Mouse (Mus musculus) limb, embryonic 11.5 days (tissue): ENCODE measurements at regions not wholly inside any gene's neighbourhood (a gene's known extent, or its start where the extent isn't known, plus 50 kb on each side); places are given as distances from the start of the nearest gene placed in this dataset.
A peak's percentile ranks its signal among the peaks of the same experiment; 100 is the strongest.

ENCODE experiments used
- ATAC-seq: fragments of 200-750 bp; cut with Nextera tagmentation; 2 replicates; pipeline ENCODE4 v1.8.0; 2017; ENCODE audit warnings: low read depth; ENCODE audit not compliant: insufficient number of reproducible peaks, low FRiP score, low TSS enrichment
- DNase-seq: peaks from one replicate; pipeline ENCODE4 v3.0.0-alpha.2; 2015; ENCODE audit warnings: low spot score
- H3K27ac ChIP-seq: fragments of 300-500 bp; sonication (generic); replicated peaks from 2 replicates; pipeline ENCODE4 v1.5.1; 2014; ENCODE audit warnings: low read depth, mild to moderate bottlenecking, low read length
- H3K27me3 ChIP-seq: fragments of 300-500 bp; sonication (generic); 2 replicates; pipeline ENCODE4 v1.6.1; 2014; ENCODE audit warnings: mild to moderate bottlenecking, low read length, mixed read lengths; ENCODE audit not compliant: control insufficient read depth, insufficient read depth
- H3K36me3 ChIP-seq: fragments of 300-500 bp; sonication (generic); 2 replicates; pipeline ENCODE4 v1.6.1; 2014; ENCODE audit warnings: mild to moderate bottlenecking, low read length, moderate library complexity, mixed read lengths; ENCODE audit not compliant: control insufficient read depth, insufficient read depth
- H3K4me1 ChIP-seq: fragments of 300-500 bp; sonication (generic); 2 replicates; pipeline ENCODE4 v1.6.1; 2014; ENCODE audit warnings: low read length, mixed read lengths; ENCODE audit not compliant: control insufficient read depth, insufficient read depth
- H3K4me2 ChIP-seq: fragments of 300-500 bp; sonication (generic); 2 replicates; pipeline ENCODE4 v1.6.1; 2014; ENCODE audit warnings: low read depth, mild to moderate bottlenecking, moderate library complexity; ENCODE audit not compliant: severe bottlenecking
- H3K4me3 ChIP-seq: fragments of 300-500 bp; sonication (generic); 2 replicates; pipeline ENCODE4 v1.5.1; 2014; ENCODE audit warnings: low read depth, low read length
- H3K9ac ChIP-seq: fragments of 300-500 bp; sonication (generic); 2 replicates; pipeline ENCODE4 v1.6.1; 2014; ENCODE audit warnings: mild to moderate bottlenecking, low read length
- H3K9me3 ChIP-seq: fragments of 300-500 bp; sonication (generic); 2 replicates; pipeline ENCODE4 v1.6.1; 2016; ENCODE audit warnings: low read length; ENCODE audit not compliant: control insufficient read depth
- WGBS: fragments of 180-500 bp; shearing (Covaris S2); extraction: QIAGEN DNeasy Blood & Tissue Kit; methylation state at CpG from one replicate; pipeline ENCODE4 v1.1.7; 2014; 5-methylcytosine and 5-hydroxymethylcytosine counted together

GRCm38 (mm10) chr8:26747241-26747972 is 229.7 kb upstream of the Zfp703 start:
- H3K27ac ChIP-seq = no peak overlapping the region

GRCm38 (mm10) chr8:26748161-26748971 is 228.8 kb upstream of the Zfp703 start:
- Histone ChIP-seq H3K27ac (no peak overlapping the region), H3K9me3 (no peaks in the 10 kb centered on the region), H3K4me3 (no peak overlapping the region), H3K27me3 (no peaks in the 10 kb centered on the region; the same call in 1 of the 2 replicates), H3K4me2 (no peak overlapping the region), H3K4me1 (peaks cover 12% of the 10 kb centered on the region), H3K36me3 (no peaks in the 10 kb centered on the region), H3K9ac (no peak overlapping the region)
- peak; percentile 46 for ATAC-seq
- peak; percentile 52 for DNase-seq
- 34% methylated on average over 12 of the region's 14 CpGs for WGBS

More at GRCm38 (mm10) chr8:26747241-26747972, 229.7 kb upstream of the Zfp703 start:
- Histone ChIP-seq H3K9ac (no peak overlapping the region), H3K9me3 (no peaks in the 10 kb centered on the region), H3K4me3 (no peak overlapping the region), H3K4me1 (peaks cover 12% of the 10 kb centered on the region), H3K27me3 (no peaks in the 10 kb centered on the region; the same call in 1 of the 2 replicates), H3K36me3 (no peaks in the 10 kb centered on the region), H3K4me2 (peak overlapping the region; percentile 16; the same call in 1 of the 2 replicates)
- WGBS = 17% methylated on average over 19 of the region's 19 CpGs
- ATAC-seq (no peak), DNase-seq (peak; percentile 56)

GRCm38 (mm10) chr8:26748972-26749291 is 228.2 kb upstream of the Zfp703 start:
- no peak overlapping the region for H3K4me2 ChIP-seq
- H3K27me3 ChIP-seq = no peaks in the 10 kb centered on the region; the same call in 1 of the 2 replicates
- no peak overlapping the region for H3K9ac ChIP-seq
- no peaks in the 10 kb centered on the region for H3K9me3 ChIP-seq
- DNase-seq (no peak), ATAC-seq (no peak)
- no peaks in the 10 kb centered on the region for H3K36me3 ChIP-seq
- H3K4me3 ChIP-seq = no peak overlapping the region
- WGBS = 78% methylated on average over 1 of the region's 1 CpGs
- peaks cover 12% of the 10 kb centered on the region for H3K4me1 ChIP-seq
- no peak overlapping the region for H3K27ac ChIP-seq

GRCm38 (mm10) chr8:26750120-26750519 is 227.0 kb upstream of the Zfp703 start:
- WGBS = 96% methylated on average over 1 of the region's 1 CpGs
- Histone ChIP-seq H3K27ac (no peak overlapping the region), H3K4me2 (no peak overlapping the region), H3K4me3 (no peak overlapping the region), H3K9me3 (no peaks in the 10 kb centered on the region), H3K36me3 (no peaks in the 10 kb centered on the region), H3K4me1 (peaks cover 12% of the 10 kb centered on the region), H3K9ac (no peak overlapping the region), H3K27me3 (no peaks in the 10 kb centered on the region; the same call in 1 of the 2 replicates)
- ATAC-seq (no peak), DNase-seq (no peak)

GRCm38 (mm10) chr8:26751651-26752050 is 225.5 kb upstream of the Zfp703 start:
- H3K9ac ChIP-seq = no peak overlapping the region
- no peak overlapping the region for H3K27ac ChIP-seq
- no peaks in the 10 kb centered on the region for H3K36me3 ChIP-seq
- H3K9me3 ChIP-seq = no peaks in the 10 kb centered on the region
- H3K4me1 ChIP-seq = peaks cover 12% of the 10 kb centered on the region
- H3K4me2 ChIP-seq = no peak overlapping the region
- 91% methylated on average over 5 of the region's 5 CpGs for WGBS
- no peaks in the 10 kb centered on the region; the same call in 1 of the 2 replicates for H3K27me3 ChIP-seq
- H3K4me3 ChIP-seq = no peak overlapping the region
- DNase-seq = no peak
- no peak for ATAC-seq

DNA sequence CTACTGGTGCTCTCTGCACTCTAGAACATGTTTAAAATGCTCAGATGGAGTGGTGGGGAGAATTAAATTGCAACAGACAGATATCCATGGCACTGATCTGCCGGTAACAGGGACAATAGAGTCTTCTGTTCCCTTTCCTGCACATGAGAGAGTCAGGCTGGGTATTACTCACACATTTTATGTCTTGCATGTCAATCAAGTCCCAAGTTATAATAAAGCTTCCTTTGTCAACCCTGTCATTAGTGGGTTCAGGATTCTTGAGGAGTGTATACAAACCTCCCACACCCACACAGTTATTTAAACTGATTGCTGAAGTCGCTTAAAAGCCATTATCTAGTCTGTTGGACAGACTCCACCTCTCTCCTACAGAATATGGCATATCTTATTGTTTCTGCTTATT is 220.7 kb upstream of the Zfp703 start:
- WGBS = 80% methylated on average over 2 of the region's 2 CpGs

DNA sequence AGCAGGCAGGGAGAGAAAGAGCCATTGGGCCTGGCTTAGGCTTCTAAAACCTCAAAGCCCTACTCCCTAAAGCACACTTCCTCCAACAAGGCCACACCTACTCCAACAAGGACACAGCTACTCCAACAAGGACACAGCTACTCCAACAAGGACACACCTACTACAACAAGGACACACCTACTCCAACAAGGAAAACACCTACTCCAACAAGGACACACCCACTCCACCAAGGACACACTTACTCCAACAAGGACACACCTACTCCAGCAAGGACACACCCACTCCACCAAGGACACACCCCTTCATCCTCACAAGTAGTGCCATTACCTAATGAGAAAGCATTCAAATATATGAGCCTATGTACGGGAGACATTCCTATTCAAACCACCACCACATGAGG is 216.4 kb upstream of the Zfp703 start:
- no peaks in the 10 kb centered on the region; the same call in 1 of the 2 replicates for H3K9me3 ChIP-seq
- no peak overlapping the region for H3K27ac ChIP-seq
- WGBS = 100% methylated on average over 1 of the region's 1 CpGs
- no peaks in the 10 kb centered on the region for H3K27me3 ChIP-seq
- no peak for DNase-seq
- no peak overlapping the region for H3K4me3 ChIP-seq
- no peak for ATAC-seq
- no peaks in the 10 kb centered on the region for H3K36me3 ChIP-seq
- no peak overlapping the region for H3K9ac ChIP-seq
- H3K4me1 ChIP-seq = peaks cover 10% of the 10 kb centered on the region
- no peak overlapping the region for H3K4me2 ChIP-seq

More for the DNA sequence above, 220.7 kb upstream of the Zfp703 start:
- no peak for DNase-seq
- H3K4me3 ChIP-seq = no peak overlapping the region
- no peaks in the 10 kb centered on the region for H3K36me3 ChIP-seq
- no peak overlapping the region for H3K9ac ChIP-seq
- no peaks in the 10 kb centered on the region for H3K27me3 ChIP-seq
- H3K4me1 ChIP-seq = no peaks in the 10 kb centered on the region
- no peak overlapping the region for H3K4me2 ChIP-seq
- no peak overlapping the region for H3K27ac ChIP-seq
- no peaks in the 10 kb centered on the region; the same call in 1 of the 2 replicates for H3K9me3 ChIP-seq
- ATAC-seq = no peak

DNA sequence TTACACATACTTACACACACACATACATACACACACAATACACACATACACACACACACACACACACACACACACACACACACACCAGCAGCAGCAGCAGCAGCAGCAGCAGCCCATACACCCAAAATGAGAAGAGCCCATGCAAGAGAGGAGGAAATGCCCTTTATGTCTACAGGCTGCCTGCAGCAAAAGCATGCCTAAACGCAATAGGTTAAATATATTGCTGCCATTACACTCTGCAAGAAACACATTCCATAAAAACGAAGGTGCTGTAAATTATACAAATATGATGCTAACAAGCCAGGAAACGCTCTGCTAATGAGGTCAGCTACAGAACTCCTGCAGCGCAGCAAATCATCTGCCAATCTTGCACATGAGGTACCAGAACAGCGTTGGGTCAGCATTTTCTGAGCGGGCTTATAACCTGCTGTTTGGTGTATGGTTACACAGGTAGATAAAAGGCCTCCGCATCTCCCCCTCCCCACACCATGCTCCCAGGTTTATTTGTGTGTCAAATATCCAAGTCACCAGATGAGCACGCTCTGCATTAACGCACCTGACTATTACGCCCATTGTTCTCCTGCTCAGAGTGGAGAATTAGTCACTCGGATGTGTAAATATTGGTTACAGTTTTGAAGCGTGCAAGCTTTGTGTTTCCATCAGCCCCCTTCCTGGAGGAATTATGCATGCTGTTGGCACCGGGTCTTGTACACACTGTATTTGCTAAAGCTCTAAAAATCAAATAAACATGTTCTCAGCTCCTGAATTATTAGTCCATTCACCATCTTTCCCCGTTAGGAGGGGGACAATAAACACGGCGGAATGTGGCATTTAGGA is 214.0 kb upstream of the Zfp703 start:
- WGBS = 30% methylated on average over 16 of the region's 16 CpGs
- Histone ChIP-seq H3K4me1 (peaks cover 22% of the 10 kb centered on the region), H3K27ac (no peak overlapping the region), H3K27me3 (no peaks in the 10 kb centered on the region), H3K36me3 (no peaks in the 10 kb centered on the region), H3K4me2 (no peak overlapping the region), H3K4me3 (no peak overlapping the region), H3K9me3 (no peaks in the 10 kb centered on the region; the same call in 1 of the 2 replicates), H3K9ac (no peak overlapping the region)
- peak; percentile 63 for DNase-seq
- ATAC-seq = peak; percentile 53; the same call in 1 of the 2 replicates
